Mouse (Mus musculus): Measurements from ENCODE around the gene Gm11634. TPM values are rescaled to one million over a fixed set of nuclear protein-coding genes. Genes with fewer than 3 reads are reported as not detected.

The Gm11634 gene
- polyA plus RNA-seq, 1 experiment from 2014 or later, result not detected

- Histone ChIP-seq H3K27ac (ENCODE audit: low read depth, low read length) (no peak overlapping the region), H3K36me3 (ENCODE audit: control insufficient read depth, insufficient read depth, low read length) (peaks cover 15% of the 10 kb centered on the region), H3K9ac (ENCODE audit: low read depth, low read length) (no peak overlapping the region), H3K9me3 (ENCODE audit: control insufficient read depth, low read length) (no peaks in the 10 kb centered on the region), H3K4me2 (replicated peaks; ENCODE audit: low read depth, low read length) (no peak overlapping the region), H3K4me3 (ENCODE audit: low read depth, low read length) (no peak overlapping the region), H3K4me1 (replicated peaks; ENCODE audit: control insufficient read depth, insufficient read depth, low read length) (no peaks in the 10 kb centered on the region), H3K27me3 (ENCODE audit: control insufficient read depth, insufficient read depth, low read length) (no peaks in the 10 kb centered on the region)
- WGBS, result 43% methylated on average over 5 of the region's 5 CpGs
- ATAC-seq (ENCODE audit: low FRiP score) (no peak), DNase-seq (ENCODE audit: low spot score) (peak; percentile 75)
Measured at GRCm38 (mm10) chr11:101562391-101562790, 36.7 kb downstream of the Gm11634 start.

- no peak for ATAC-seq (ENCODE audit: low FRiP score)
- Histone ChIP-seq H3K27me3 (ENCODE audit: control insufficient read depth, insufficient read depth, low read length) (no peaks in the 10 kb centered on the region), H3K27ac (ENCODE audit: low read depth, low read length) (no peak overlapping the region), H3K4me2 (replicated peaks; ENCODE audit: low read depth, low read length) (no peak overlapping the region), H3K4me1 (replicated peaks; ENCODE audit: control insufficient read depth, insufficient read depth, low read length) (no peaks in the 10 kb centered on the region), H3K4me3 (ENCODE audit: low read depth, low read length) (no peak overlapping the region), H3K9me3 (ENCODE audit: control insufficient read depth, low read length) (no peaks in the 10 kb centered on the region), H3K36me3 (ENCODE audit: control insufficient read depth, insufficient read depth, low read length) (no peaks in the 10 kb centered on the region), H3K9ac (ENCODE audit: low read depth, low read length) (no peak overlapping the region)
- 95% methylated on average over 2 of the region's 2 CpGs for WGBS
- no peak for DNase-seq (ENCODE audit: low spot score)
Measured at GRCm38 (mm10) chr11:101556954-101557353, 42.1 kb downstream of the Gm11634 start.

DNA sequence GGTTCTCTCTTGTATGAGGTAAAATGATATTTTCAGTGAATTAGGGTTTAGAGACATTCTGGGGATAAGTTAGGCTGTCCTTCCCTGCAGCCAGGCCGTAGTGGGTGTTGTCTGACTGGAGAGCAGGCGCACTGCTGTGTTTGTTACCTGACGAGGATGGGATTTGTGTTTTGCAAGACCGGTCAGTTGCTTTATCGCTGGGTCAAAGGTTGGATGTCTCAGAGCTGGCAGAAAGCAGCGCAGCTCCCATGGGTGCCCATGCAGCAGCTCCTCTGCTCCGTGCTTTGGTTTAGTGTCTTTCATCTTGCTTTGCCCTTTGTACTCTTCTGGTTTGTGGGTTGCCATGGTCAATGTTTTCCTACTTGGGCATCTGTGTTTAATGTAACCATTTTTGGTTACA lies 42.5 kb downstream of the Gm11634 start:
- no peak overlapping the region for H3K9ac ChIP-seq (ENCODE audit: low read depth, low read length)
- H3K9me3 ChIP-seq (ENCODE audit: control insufficient read depth, low read length), result no peaks in the 10 kb centered on the region
- 93% methylated on average over 7 of the region's 7 CpGs for WGBS
- no peak for DNase-seq (ENCODE audit: low spot score)
- no peaks in the 10 kb centered on the region for H3K36me3 ChIP-seq (ENCODE audit: control insufficient read depth, insufficient read depth, low read length)
- H3K27me3 ChIP-seq (ENCODE audit: control insufficient read depth, insufficient read depth, low read length), result no peaks in the 10 kb centered on the region
- no peak for ATAC-seq (ENCODE audit: low FRiP score)
- no peaks in the 10 kb centered on the region for H3K4me1 ChIP-seq (replicated peaks; ENCODE audit: control insufficient read depth, insufficient read depth, low read length)
- H3K4me2 ChIP-seq (replicated peaks; ENCODE audit: low read depth, low read length), result no peak overlapping the region
- H3K4me3 ChIP-seq (ENCODE audit: low read depth, low read length), result no peak overlapping the region
- H3K27ac ChIP-seq (ENCODE audit: low read depth, low read length), result no peak overlapping the region

DNA sequence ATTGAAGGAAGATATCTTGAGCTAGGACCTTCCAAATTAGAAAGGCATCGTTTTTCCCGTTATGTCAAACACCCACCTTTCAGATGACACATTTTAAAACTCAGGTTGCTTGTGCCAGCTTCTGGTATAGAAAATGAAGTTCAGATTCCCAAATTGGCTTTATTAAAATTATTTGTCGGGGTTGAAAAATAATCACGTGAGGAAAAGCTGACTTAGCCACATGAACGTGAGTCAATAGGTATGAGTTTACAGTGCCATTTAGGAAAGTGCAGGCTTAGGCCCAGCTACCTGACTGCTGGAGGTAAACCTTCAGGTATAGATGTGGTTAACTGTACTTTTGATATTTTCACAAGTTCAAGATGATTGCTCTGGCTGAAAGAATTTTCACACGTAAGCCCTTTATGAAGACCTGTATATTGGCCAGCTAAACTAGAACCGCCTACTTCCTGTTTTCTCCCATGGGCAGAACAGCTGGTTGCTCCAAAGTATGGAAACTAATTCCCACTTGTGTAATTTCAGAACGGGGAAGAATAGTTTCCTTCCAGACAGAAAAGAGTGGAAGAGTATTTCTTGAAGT lies 45.6 kb downstream of the Gm11634 start:
- Histone ChIP-seq H3K4me2 (replicated peaks; ENCODE audit: low read depth, low read length) (peak overlapping the region; percentile 41), H3K36me3 (ENCODE audit: control insufficient read depth, insufficient read depth, low read length) (no peaks in the 10 kb centered on the region), H3K4me3 (ENCODE audit: low read depth, low read length) (peak overlapping the region; percentile 63), H3K4me1 (replicated peaks; ENCODE audit: control insufficient read depth, insufficient read depth, low read length) (peaks cover 2% of the 10 kb centered on the region; the same call in 1 of the 2 replicates), H3K27ac (ENCODE audit: low read depth, low read length) (peak overlapping the region; percentile 79), H3K9me3 (ENCODE audit: control insufficient read depth, low read length) (no peaks in the 10 kb centered on the region), H3K27me3 (ENCODE audit: control insufficient read depth, insufficient read depth, low read length) (no peaks in the 10 kb centered on the region), H3K9ac (ENCODE audit: low read depth, low read length) (peak overlapping the region; percentile 76)
- ATAC-seq (ENCODE audit: low FRiP score) (no peak), DNase-seq (ENCODE audit: low spot score) (no peak)
- 27% methylated on average over 8 of the region's 8 CpGs for WGBS

- under 1% methylated on average over 37 of the region's 37 CpGs for WGBS
Measured at GRCm38 (mm10) chr11:101552476-101553300, 46.4 kb downstream of the Gm11634 start.

DNA sequence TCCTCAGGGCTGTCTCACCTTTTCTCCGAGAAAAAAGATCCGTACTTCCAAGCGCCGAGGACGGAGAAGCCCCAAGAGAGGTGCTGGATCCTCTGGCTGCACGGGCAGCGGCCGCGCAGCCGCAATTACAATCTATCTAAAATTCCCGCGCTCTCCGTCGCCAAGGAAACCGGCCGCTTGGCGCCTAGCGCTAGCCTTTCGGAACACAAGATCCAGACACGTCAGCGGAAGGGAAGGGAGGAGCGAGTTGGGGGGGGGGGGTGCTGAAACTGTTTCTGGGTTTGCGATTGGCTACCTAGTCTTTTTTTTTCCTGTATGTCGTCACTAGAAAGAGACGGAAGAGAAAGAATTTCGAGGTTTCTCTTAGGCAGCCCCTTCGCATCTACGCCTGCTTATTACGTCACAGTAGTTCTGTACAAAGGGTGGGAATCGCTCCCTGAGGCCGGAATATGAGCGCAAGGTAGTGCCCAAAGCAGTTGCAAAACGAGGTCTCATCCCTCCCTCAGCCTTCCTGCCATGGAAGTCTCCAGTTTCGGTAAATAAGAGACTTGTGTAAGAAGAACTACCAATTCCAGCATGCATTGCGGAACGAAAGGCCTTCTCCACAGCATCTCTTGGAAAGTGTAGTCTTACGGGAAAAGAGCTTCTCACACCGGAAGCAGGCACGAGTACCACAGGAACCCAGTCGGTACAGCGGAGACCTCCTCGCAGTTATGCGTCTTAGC lies 47.1 kb downstream of the Gm11634 start, which contains the start of the genes Brca1 and Nbr1:
TSS of gene Brca1 (minus strand) at position 205 of the 725 bp plus-strand sequence.
TSS of gene Nbr1 (plus strand) at position 399 of the 725 bp plus-strand sequence.
- H3K4me3 ChIP-seq (ENCODE audit: low read depth, low read length), result peak within 1 kb of the TSS; percentile 63
- ATAC-seq (ENCODE audit: low FRiP score) (peak; percentile 84), DNase-seq (ENCODE audit: low spot score) (peak; percentile 99)
- WGBS, result under 1% methylated on average over 43 of the region's 43 CpGs
- H3K9me3 ChIP-seq (ENCODE audit: control insufficient read depth, low read length), result no peaks in the 10 kb centered on the region
- H3K27me3 ChIP-seq (ENCODE audit: control insufficient read depth, insufficient read depth, low read length), result no peaks in the 10 kb centered on the region
- peak within 1 kb of the TSS; percentile 77 for H3K4me2 ChIP-seq (replicated peaks; ENCODE audit: low read depth, low read length)
- H3K36me3 ChIP-seq (ENCODE audit: control insufficient read depth, insufficient read depth, low read length), result no peaks in the 10 kb centered on the region
- peak within 1 kb of the TSS; percentile 91 for H3K27ac ChIP-seq (ENCODE audit: low read depth, low read length)
- H3K9ac ChIP-seq (ENCODE audit: low read depth, low read length), result peak within 1 kb of the TSS; percentile 76
- H3K4me1 ChIP-seq (replicated peaks; ENCODE audit: control insufficient read depth, insufficient read depth, low read length), result peaks cover 2% of the 10 kb centered on the region; the same call in 1 of the 2 replicates

More at GRCm38 (mm10) chr11:101552476-101553300, 46.4 kb downstream of the Gm11634 start:
- Histone ChIP-seq H3K9me3 (ENCODE audit: control insufficient read depth, low read length) (no peaks in the 10 kb centered on the region), H3K4me1 (replicated peaks; ENCODE audit: control insufficient read depth, insufficient read depth, low read length) (peaks cover 2% of the 10 kb centered on the region; the same call in 1 of the 2 replicates), H3K4me2 (replicated peaks; ENCODE audit: low read depth, low read length) (peak overlapping the region; percentile 41), H3K27me3 (ENCODE audit: control insufficient read depth, insufficient read depth, low read length) (no peaks in the 10 kb centered on the region), H3K4me3 (ENCODE audit: low read depth, low read length) (peak overlapping the region; percentile 63), H3K27ac (ENCODE audit: low read depth, low read length) (peak overlapping the region; percentile 91), H3K9ac (ENCODE audit: low read depth, low read length) (peak overlapping the region; percentile 76), H3K36me3 (ENCODE audit: control insufficient read depth, insufficient read depth, low read length) (no peaks in the 10 kb centered on the region)
- ATAC-seq (ENCODE audit: low FRiP score) (peak; percentile 99), DNase-seq (ENCODE audit: low spot score) (peak; percentile 95)

- Histone ChIP-seq H3K9ac (ENCODE audit: low read depth, low read length) (no peak overlapping the region), H3K36me3 (ENCODE audit: control insufficient read depth, insufficient read depth, low read length) (no peaks in the 10 kb centered on the region), H3K27ac (ENCODE audit: low read depth, low read length) (no peak overlapping the region), H3K27me3 (ENCODE audit: control insufficient read depth, insufficient read depth, low read length) (no peaks in the 10 kb centered on the region), H3K4me3 (ENCODE audit: low read depth, low read length) (no peak overlapping the region), H3K4me2 (replicated peaks; ENCODE audit: low read depth, low read length) (no peak overlapping the region), H3K4me1 (replicated peaks; ENCODE audit: control insufficient read depth, insufficient read depth, low read length) (peaks cover 2% of the 10 kb centered on the region; the same call in 1 of the 2 replicates), H3K9me3 (ENCODE audit: control insufficient read depth, low read length) (no peaks in the 10 kb centered on the region)
- DNase-seq (ENCODE audit: low spot score) (no peak), ATAC-seq (ENCODE audit: low FRiP score) (no peak)
Measured at GRCm38 (mm10) chr11:101548526-101548925, 50.5 kb downstream of the Gm11634 start.

DNA sequence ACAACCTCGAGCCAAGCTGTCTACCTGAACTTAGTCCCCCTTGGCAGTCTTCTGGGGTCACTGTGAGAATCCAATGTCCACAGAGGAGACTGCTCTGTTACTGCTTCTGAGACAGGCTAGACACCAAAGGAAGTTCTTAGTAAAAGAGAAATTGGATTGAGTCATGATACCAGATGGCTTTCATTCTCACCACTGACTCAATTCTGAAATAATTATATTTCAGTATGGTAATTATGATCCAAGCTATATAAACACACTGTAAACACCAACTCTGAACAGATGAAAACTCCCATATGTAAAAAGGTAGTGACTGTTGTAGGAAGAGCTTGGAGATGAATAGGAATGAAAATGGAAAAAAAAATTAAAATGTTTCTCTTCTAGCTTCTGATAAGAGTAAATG lies 54.9 kb downstream of the Gm11634 start:
- no peak for ATAC-seq (ENCODE audit: low FRiP score)
- no peak overlapping the region for H3K4me2 ChIP-seq (replicated peaks; ENCODE audit: low read depth, low read length)
- no peak overlapping the region for H3K27ac ChIP-seq (ENCODE audit: low read depth, low read length)
- WGBS, result 76% methylated on average over 1 of the region's 1 CpGs
- no peak overlapping the region for H3K4me3 ChIP-seq (ENCODE audit: low read depth, low read length)
- H3K36me3 ChIP-seq (ENCODE audit: control insufficient read depth, insufficient read depth, low read length), result no peaks in the 10 kb centered on the region
- no peaks in the 10 kb centered on the region for H3K4me1 ChIP-seq (replicated peaks; ENCODE audit: control insufficient read depth, insufficient read depth, low read length)
- no peaks in the 10 kb centered on the region for H3K9me3 ChIP-seq (ENCODE audit: control insufficient read depth, low read length)
- no peak overlapping the region for H3K9ac ChIP-seq (ENCODE audit: low read depth, low read length)
- DNase-seq (ENCODE audit: low spot score), result no peak
- H3K27me3 ChIP-seq (ENCODE audit: control insufficient read depth, insufficient read depth, low read length), result no peaks in the 10 kb centered on the region

Data from hindbrain, embryonic 11.5 days (tissue).